Mouse (Mus musculus) thymus, adult 2 months (tissue): ENCODE measurements around the gene Zbtb2. TPM values are rescaled to one million over a fixed set of nuclear protein-coding genes. Genes with fewer than 3 reads are reported as not detected.
A peak's percentile ranks its signal among the peaks of the same experiment; 100 is the strongest.

Experiments
- DNase-seq: peaks from one replicate; pipeline ENCODE4 v3.0.0; 2021
- H3K27ac ChIP-seq: fragments of 200-500 bp; 2 replicates; pipeline ENCODE4 v1.5.1; 2012; ENCODE audit warnings: low read length, control low read depth; ENCODE audit not compliant: control insufficient read depth, insufficient read depth
- H3K27me3 ChIP-seq: fragments of 200-500 bp; 2 replicates; pipeline ENCODE4 v1.6.1; 2012; ENCODE audit warnings: mild to moderate bottlenecking, low read length, moderate library complexity, mixed read lengths; ENCODE audit not compliant: control insufficient read depth, insufficient read depth
- H3K36me3 ChIP-seq: fragments of 200-500 bp; 2 replicates; pipeline ENCODE4 v1.6.1; 2012; ENCODE audit warnings: mild to moderate bottlenecking, low read length, moderate library complexity; ENCODE audit not compliant: control insufficient read depth, insufficient read depth
- H3K4me1 ChIP-seq: fragments of 200-500 bp; replicated peaks from 2 replicates; pipeline ENCODE4 v1.6.1; 2012; ENCODE audit warnings: low read length; ENCODE audit not compliant: control insufficient read depth, insufficient read depth
- H3K4me3 ChIP-seq: fragments of 200-500 bp; 2 replicates; pipeline ENCODE4 v1.5.1; 2012; ENCODE audit warnings: mild to moderate bottlenecking, low read length, control low read depth, moderate library complexity; ENCODE audit not compliant: control insufficient read depth, insufficient read depth
- CTCF ChIP-seq: fragments of 200-500 bp; IDR thresholded peaks from 2 replicates; pipeline ENCODE4 v1.5.1; 2012; ENCODE audit warnings: mild to moderate bottlenecking, control low read depth, low read length, moderate library complexity, borderline replicate concordance; ENCODE audit not compliant: control insufficient read depth, poor library complexity, insufficient read depth; ENCODE audit errors: extremely low read depth
- POLR2A ChIP-seq: fragments of 200-500 bp; IDR thresholded peaks from 2 replicates; pipeline ENCODE4 v1.6.1; 2012; ENCODE audit warnings: mild to moderate bottlenecking, low read length, control low read depth, moderate library complexity; ENCODE audit not compliant: control insufficient read depth, poor library complexity, insufficient read depth; ENCODE audit errors: extremely low read depth
- WGBS: fragments of 180-500 bp; shearing (Covaris S2); methylation state at CpG from one replicate; pipeline ENCODE4 v1.1.7; 2018; 5-methylcytosine and 5-hydroxymethylcytosine counted together
- polyA plus RNA-seq: library from polyadenylated mRNA; depleted of rRNA; stranded (reverse); fragments of >200 nt; gene quantifications from 2 replicates; pipeline ENCODE4 v1.2.3, GENCODE M21; 2012

Gene Zbtb2
- polyA plus RNA-seq, 1 experiment: 32.8 TPM

- Histone ChIP-seq H3K27me3 (no peaks in the 10 kb centered on the region), H3K4me3 (peak overlapping the region; percentile 36), H3K27ac (peak overlapping the region; percentile 29), H3K4me1 (peaks cover 33% of the 10 kb centered on the region), H3K36me3 (no peaks in the 10 kb centered on the region)
- TF ChIP-seq POLR2A: no peak
- no peak for TF ChIP-seq CTCF
- DNase-seq: peak; percentile 43
- 17% methylated on average over 19 of the region's 19 CpGs for WGBS
Observed at GRCm38 (mm10) chr10:4355882-4356451, 31.9 kb downstream of the Zbtb2 start.

GRCm38 (mm10) chr10:4354371-4355260 is 33.3 kb downstream of the Zbtb2 start:
- WGBS: 94% methylated on average over 38 of the region's 38 CpGs
- Histone ChIP-seq H3K27me3 (no peaks in the 10 kb centered on the region), H3K27ac (no peak overlapping the region), H3K36me3 (no peaks in the 10 kb centered on the region), H3K4me3 (no peak overlapping the region), H3K4me1 (peaks cover 33% of the 10 kb centered on the region)
- no peak for DNase-seq
- TF ChIP-seq POLR2A (no peak), CTCF (no peak)

- DNase-seq: no peak
- Histone ChIP-seq H3K4me3 (no peak overlapping the region), H3K27me3 (no peaks in the 10 kb centered on the region), H3K36me3 (no peaks in the 10 kb centered on the region), H3K27ac (no peak overlapping the region), H3K4me1 (peaks cover 2% of the 10 kb centered on the region; the same call in 1 of the 2 replicates)
- 98% methylated on average over 14 of the region's 14 CpGs for WGBS
- TF ChIP-seq CTCF (no peak), POLR2A (no peak)
Observed at GRCm38 (mm10) chr10:4347591-4347990, 40.3 kb downstream of the Zbtb2 start.

GRCm38 (mm10) chr10:4347136-4347492 is 40.8 kb downstream of the Zbtb2 start:
- Histone ChIP-seq H3K36me3 (no peaks in the 10 kb centered on the region), H3K27me3 (no peaks in the 10 kb centered on the region), H3K27ac (no peak overlapping the region), H3K4me1 (peaks cover 2% of the 10 kb centered on the region; the same call in 1 of the 2 replicates), H3K4me3 (no peak overlapping the region)
- DNase-seq: no peak
- TF ChIP-seq CTCF (no peak), POLR2A (no peak)
- WGBS: 74% methylated on average over 4 of the region's 4 CpGs

- Histone ChIP-seq H3K36me3 (no peaks in the 10 kb centered on the region), H3K4me1 (peaks cover 2% of the 10 kb centered on the region; the same call in 1 of the 2 replicates), H3K27me3 (no peaks in the 10 kb centered on the region), H3K4me3 (peak overlapping the region; percentile 27; the same call in 1 of the 2 replicates), H3K27ac (no peak overlapping the region)
- 14% methylated on average over 28 of the region's 28 CpGs for WGBS
- TF ChIP-seq CTCF (peak; percentile 98), POLR2A (no peak)
- peak; percentile 88 for DNase-seq
Observed at GRCm38 (mm10) chr10:4346489-4347135, 41.3 kb downstream of the Zbtb2 start.

- Histone ChIP-seq H3K4me3 (no peak overlapping the region), H3K27me3 (no peaks in the 10 kb centered on the region), H3K27ac (no peak overlapping the region), H3K36me3 (no peaks in the 10 kb centered on the region), H3K4me1 (no peaks in the 10 kb centered on the region)
- TF ChIP-seq POLR2A (no peak), CTCF (0 out of 2 replicates have a peak, but pooled peaks have one; percentile 17)
- WGBS: 17% methylated on average over 2 of the region's 2 CpGs
- DNase-seq: peak; percentile 39
Observed at GRCm38 (mm10) chr10:4341430-4341829, 46.5 kb downstream of the Zbtb2 start.
